Mouse (Mus musculus): Measurements from ENCODE around the gene Tac2.
A peak's percentile ranks its signal among the peaks of the same experiment; 100 is the strongest.

Gene Tac2

DNA sequence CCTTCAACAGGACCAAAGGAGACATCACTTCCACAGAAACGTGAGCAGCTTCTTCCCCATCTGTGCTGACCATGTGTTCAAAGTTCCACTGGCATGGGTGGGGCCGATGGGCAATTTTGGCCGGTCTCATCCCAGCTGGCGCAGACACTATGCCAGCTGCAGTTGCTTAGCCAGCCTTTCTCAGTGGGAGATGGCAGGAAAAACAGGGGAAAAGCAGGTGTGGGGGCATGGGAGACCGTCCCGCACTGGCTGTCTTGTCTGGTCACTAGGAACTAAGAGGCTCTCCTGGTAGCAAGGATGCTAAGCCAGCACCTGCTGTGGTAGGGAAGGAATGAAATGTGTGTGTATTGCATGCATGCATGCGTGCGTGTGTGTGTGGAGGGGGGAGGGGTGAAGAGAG lies 4.2 kb downstream of the Tac2 start:
- no peak for DNase-seq

DNA sequence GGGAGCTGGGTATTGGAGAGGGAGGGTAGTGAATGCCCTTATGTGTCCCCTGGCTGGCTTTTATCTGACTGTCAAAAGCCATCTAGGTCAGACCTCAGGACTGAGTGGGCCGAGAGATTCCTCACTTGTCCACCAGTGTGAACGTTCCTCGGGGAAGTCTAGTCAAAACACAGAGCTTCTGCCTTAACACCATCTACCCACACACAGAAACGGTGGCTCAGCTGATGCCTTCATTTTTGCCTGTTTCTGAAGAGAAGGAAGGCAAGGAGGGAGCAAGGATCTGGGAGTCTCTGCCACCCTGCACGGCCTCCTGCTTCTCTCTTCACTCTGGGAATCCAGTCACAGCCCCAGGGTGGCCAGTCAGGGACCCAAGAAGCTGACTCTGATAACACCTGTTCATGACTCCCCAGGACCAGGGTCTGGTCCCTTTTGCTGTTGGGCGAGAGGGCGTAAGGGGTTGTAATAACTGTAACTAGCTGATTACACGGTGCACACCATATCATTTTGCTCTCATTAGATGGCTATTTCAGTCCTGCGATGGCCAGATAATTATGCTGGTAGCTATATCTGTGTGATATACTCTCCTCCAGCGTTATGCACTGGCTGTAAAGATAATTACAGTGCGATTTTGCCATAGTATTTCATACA lies 6.1 kb downstream of the Tac2 start:
- DNase-seq, result no peak

DNA sequence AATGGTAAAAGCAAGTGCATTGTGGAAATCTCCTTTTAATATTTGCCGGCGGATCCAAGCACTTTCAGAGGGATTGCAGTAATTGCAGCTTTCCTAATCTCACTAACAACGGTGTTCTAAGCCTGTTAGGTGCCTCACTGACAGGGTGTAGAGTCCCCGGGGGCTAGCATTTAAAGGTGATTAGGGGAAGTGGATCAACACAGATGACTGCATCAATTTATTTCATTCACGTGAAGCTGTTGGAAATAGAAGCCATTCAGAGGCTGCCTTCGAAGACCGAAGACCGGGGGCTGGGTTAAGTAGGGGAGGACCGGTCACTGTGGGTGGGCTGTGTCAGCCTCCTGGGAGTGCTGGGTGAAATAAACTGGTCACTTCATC lies 6.6 kb downstream of the Tac2 start:
- DNase-seq, result no peak

DNA sequence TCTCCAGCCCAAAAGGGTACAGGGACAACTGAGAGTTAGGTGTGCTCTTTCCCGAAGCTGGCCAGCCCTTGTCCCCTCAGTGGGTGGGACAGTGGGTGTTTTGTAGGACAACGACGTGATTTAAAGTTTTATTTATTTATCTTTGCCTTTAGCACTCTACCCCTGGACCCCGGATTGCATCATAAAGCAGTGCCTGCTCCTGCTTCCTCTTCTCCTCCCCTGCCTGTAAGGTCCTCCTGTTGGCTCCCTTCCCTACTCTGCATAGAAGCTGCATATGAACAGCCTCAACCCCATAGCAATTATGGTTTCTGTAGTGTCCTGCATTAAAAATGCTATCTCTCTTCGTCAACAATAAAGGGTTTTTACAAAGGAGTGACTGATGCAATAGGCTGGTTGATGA lies 7.1 kb downstream of the Tac2 start:
- no peak for DNase-seq

DNA sequence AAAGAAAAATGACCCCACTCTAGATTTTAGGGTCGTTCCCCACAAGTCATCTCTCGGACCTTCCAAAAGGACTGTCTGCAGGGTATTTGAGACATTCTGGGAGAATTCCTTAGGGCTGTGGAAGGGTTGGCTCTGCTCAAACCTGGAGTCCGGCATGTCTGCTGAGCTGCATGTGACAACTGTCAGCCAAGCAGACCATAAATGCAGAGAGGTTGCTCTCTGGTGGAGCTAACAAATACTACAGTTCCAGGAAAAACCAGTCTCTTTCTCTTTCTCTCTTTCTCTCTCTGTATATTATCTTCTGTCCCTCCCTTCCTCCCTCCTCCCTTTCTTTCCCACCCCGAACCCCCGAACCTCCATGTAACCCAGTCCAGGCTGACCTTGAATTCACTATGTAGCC lies 10.2 kb downstream of the Tac2 start:
- no peak for DNase-seq

DNA sequence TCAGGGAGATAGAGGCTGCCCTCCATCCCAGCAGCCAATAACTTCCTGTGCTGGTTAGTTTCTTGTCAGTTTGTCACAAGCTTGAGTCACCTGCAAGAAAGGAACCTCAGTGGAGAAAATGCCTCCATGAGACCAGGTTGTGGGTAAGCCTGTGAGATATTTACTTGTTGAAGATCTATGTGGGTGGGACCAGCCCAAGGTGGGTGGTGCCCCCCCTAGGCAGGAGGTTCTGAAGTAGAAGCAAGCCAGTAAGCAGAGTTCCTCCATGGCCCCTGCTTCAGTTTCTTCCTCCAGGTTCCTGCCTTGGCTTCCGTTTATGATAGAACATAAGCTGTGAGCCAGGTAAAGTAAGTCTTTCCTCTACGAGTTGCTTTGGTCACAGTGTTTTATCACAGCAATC lies 12.0 kb downstream of the Tac2 start:
- no peak for DNase-seq

DNA sequence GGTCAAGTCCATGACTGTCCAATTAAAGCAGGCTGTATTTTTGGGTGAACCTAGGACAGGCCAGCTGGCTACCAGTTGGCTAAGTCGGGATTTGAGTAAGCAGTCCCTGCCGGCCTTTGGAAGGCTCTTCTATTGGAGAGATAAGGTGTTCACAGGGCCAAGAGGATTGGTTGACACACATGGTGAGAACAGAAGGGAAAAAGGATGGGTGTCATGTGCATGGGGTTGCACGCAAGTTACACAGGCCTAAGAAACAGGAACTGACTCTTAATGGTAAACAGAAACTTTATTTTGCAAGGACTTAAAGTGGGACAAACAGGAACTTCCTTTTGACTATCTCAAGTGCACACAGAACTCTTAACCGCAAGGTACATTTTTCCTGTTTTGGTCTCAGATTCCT lies 12.6 kb downstream of the Tac2 start:
- peak; percentile 48 to 56 for DNase-seq

DNA sequence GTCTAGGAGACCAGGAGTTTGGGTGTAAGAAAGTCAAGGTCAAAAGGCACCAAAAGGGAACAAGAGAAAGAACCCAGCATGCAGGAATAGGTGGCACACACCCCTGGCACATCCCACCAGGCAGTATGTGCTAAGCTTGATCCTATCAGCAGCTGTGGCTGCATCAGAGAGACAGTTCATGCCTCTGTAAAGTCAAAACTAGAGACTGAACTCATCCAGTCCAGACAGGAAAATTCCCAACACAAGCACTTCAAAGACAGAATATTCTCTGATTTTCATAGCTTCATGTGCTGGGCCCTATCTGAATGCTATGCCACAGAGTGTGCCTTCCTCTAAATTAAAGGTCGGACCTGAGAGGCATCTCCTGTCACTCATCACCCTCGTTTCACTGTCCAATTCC lies 13.3 kb downstream of the Tac2 start:
- no peak for DNase-seq

DNA sequence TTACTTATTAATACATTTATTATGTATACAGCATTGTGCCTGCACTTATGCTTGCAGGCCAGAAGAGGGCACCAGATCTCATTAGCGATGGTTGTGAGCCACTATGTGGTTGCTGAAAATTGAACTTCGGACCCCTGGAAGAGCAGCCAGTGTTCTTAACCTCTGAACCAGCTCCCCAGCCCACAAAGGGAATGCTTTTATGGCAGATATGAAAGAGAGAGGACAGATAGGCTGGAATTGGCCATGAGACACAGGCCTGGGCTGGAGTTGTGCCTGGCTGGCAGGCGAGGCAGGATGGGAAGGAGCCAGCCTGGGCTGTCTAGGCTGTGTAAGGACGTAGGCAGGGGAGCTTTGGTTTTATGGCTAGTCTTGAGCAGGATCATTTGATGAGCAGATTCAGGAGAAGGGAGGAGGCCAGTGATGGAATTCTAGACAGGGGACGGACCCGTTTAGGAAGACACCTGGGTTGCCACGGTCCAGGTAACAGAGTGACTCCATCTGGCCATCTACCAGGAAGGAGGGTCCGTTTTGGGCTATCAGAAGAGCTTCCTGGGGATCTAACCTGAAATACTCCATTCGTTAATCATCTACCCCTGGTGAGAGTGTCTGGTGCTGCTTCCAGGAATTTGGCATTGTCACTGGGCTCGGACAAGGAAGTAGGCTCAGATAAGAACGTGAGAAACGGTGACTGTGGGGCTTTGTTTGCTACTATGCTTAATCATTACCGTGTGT lies 14.0 kb downstream of the Tac2 start:
- DNase-seq, result peak; percentile 20 to 46

DNA sequence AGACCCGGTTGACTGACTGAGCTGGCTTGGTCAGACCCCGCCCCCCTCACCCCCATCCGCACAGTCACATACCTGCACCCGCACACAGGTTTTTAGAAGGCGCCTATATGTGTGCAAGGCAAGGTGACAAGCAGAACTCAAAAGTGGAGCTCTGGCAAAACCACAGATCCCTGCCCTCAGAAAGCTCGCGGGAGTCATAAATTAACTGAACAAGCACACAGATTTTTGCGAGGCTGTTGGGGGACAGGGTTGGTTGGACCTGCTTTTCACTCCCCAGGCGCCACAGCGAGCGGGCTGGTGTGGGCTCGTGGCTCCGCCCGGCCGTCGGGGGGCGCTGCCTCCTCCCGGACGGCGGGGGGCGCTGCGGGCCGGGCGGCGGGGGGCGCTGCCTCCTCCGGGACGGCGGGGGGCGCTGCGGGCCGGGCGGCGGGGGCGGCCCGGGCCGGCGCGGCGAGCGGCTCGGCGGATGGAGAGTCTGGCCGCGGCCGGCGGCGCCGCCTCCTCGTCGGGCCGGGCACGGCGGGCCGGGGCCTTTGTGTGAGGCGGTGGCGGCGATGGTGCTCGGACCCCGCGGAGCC lies 14.9 kb downstream of the Tac2 start, which contains the start of gene Zbtb39:
Zbtb39 (plus strand) TSS at position 456 of the 578 bp plus-strand sequence.
- peak; percentile 77 to 83 for DNase-seq

DNA sequence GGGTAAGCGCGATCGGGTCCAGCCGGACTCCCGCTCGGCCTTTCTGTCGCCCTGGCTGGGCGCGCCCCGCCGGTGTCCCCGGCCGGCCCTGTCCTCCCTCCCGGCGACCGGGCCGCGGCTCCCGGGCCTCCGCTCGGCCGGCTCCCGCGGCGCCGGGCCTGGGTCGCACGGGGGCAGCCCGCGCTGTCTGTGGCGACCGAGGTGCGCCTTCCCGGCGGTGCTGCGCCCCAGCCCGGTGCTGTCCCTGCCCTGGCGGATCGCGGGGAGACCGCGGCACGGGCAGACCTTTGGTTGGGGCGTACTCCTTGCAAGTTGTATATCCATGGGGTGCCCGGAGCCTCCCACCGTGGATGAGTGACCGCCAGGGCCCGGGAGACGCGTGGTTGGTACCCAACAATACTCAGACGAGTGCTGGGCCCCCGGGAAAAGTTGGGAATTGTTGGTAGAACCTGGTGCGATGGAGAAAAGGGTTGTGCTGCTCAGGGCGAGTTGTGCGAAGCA lies 15.4 kb downstream of the Tac2 start:
- peak; percentile 23 to 35 for DNase-seq

DNA sequence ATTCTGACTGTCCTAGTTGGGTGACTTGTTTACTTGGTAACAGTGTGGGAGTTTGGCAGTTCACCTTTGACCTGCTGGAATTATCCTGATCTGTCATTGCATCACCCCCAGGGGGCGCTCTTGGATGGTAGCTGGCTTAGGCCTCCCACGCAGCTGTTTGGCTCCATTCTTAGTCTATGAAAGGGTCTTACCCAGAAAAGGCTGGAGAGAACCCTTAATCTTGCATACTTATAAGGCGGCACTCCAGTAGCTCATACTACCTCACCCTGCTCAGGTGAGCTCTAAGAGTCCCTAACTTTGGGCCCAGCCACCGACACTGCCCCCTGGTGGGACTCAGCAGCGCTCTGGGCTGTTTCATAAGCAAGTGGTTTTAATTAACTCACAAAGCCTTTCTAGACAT lies 20.4 kb downstream of the Tac2 start:
- peak; percentile 32 to 56 for DNase-seq

DNA sequence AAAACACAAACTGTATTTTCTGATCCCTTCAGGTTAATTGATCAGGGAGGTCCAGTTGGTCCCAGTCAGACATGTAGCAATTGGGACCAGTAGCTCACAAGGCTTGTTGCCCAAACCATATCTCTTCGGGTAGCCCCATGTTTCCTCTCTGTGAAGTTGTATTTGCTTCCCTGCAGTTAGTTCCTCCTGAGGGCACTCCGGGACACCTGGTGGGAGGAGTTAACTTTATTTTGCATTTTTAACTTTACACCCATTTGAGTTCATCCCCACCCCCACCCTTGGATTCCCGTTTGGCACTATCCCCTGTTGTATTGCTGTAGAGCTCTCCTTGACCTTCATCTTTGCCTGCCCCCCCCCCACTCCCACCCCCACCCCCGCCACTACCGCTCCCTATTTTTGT lies 21.6 kb downstream of the Tac2 start:
- no peak for DNase-seq

DNA sequence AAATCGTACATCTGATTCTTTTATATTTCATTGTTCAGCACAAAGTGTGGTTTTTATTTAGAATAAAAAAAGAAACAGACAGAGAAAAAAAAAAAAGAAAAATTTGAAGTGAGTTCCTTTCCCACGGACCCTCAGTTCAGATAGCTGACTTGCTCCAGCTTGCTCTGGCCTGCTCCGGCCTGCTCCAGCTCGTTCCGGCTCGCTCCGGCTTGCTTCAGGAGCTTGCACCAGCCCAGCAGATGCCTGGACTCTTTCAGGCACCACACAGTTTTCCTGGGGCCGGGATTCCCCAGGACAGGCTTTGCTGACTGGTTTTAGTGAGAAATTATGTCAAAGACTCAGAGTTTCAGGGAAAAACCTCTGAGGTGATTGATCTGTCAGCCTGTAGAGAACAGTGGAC lies 23.0 kb downstream of the Tac2 start:
- DNase-seq, result no peak

DNA sequence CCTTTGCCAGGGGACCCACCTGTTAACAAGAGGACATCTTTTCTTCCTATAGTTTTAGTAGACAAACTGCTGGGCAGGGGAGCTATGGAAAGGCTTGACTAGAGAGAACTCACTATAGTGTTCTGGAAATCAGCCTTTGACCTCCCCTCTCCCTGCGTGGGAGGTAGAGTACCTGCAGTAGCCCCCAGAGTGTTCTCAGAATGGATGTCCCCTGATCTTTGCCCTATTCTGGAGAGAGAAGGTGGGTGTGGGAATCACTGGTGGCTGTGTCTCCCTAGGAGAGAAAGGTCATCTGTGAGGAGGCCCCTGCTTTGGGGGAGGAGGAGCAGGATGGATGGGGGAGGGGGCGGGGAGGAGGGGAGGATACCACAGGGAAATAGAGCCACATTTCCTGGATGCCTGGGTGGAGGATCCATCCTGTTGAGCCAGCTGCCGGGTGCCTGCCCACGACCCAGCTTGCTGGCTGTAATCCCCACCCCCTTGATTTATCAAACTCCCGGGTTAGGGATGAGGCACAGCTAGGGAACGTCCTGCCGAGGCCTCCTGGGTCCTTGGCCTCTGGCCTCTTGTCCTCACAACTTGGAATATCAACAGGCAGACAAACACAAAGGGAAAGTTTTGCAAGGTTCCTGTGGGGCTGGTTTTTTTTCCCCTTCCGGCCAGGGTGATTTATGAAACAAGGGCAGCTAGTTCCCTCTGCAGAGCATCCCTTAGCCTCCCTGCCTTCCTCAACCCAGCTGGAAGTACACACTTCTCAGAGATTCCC lies 24.8 kb downstream of the Tac2 start:
- DNase-seq, result peak; percentile 45 to 59

DNA sequence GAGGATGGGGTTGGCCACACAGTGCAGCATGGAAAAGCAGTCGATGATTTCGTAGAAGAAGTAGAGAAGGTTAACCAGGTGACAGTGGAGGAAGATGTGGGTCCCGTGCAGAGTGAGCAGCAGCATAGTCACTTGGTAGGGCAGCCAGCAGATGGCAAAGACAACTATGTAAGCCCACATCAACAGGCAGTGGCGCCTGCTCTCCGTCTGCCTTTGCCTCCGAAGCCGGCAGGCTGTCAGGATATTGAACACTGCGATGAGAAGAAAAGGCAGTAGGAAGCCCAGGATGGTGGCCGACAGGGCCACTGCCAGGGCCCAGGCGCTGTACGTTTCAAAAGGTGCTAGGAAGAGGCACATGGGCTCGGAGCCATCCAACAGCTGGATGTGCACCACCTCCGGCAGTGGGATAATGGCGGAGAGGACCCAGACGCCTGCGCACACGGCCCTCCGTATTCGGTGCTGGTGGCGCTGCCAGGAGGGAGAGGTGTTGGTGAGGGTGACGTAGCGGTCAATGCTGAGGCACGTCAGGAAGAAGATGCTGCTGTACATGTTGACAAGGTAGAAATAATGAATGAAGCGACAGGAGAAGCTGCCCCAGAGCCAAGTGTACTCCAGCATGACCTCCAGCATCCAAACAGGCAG lies 26.0 kb downstream of the Tac2 start:
- no peak for DNase-seq

DNA sequence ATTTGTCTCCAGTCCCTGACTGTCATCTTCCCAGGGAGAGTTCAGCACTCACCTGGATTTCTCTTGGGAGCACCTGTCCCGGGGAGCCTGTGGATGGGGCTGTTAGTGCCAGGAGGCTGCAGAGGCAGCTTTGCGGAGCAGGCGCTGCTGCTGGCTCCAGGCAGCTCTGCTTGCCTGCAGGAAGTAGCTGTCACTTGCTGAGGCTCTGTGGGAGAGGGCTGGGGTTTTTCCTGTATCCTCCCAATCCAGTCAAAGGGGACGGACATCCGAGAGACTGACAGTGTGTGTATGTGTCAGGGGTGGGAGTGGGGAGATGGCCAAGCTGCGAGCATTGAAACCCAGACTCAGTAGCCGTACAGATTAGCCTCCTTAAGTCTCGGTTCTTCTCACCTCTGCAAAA lies 27.3 kb downstream of the Tac2 start, which contains the start of gene Gpr182:
Gpr182 (minus strand) TSS at position 185 of the 400 bp plus-strand sequence.
- DNase-seq, result peak; percentile 50 to 69

DNA sequence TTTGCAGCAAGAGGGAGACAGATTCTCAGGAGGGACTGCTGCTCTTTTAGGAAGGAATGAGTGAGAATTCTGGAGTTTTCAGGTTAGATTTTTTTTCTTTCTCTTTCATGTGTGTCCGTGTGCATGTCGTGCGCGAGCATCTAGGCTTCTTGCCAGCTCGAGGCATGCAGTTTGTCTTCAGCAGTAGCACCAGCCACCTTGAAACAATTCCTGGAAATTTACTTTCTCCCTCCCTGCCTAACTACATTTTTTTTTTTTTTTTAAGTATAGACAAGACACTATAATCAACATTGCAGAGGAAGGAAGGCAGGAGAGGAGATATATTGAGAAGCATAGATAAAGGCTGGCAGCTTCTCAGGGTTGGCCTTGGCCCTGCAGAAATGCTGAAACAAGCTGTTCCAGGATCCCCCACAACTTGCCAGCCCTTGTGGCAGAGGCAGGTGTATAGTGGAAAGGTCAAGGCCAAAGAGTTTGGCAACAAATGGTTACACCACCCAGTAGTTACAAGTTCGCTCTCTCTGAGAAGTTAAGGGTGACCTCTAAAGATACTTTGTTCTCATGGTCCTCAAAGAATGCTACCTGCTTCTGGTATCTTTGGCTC lies 30.4 kb downstream of the Tac2 start:
- DNase-seq, result peak in 1 of 2 experiments; percentile 48

DNA sequence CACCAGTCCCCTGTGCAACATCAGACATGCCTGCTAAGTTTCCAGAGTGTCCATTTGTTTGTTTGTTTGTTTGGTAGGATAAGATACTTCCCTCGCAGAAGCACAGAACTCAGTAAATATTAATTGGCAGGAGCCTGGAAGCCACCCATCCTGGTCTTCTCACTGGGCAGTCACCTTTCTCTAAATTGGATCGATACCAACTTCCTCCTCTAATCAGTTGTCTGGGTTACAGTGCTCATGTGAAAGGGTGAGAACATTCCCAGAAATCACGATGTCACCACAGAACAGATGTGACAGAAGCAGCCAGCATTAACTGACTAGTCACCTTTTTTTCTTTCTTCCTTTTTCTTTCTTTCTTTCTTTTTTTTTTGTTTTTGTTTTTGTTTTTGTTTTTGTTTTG lies 31.0 kb downstream of the Tac2 start:
- peak in 1 of 2 experiments; percentile 9 for DNase-seq

DNA sequence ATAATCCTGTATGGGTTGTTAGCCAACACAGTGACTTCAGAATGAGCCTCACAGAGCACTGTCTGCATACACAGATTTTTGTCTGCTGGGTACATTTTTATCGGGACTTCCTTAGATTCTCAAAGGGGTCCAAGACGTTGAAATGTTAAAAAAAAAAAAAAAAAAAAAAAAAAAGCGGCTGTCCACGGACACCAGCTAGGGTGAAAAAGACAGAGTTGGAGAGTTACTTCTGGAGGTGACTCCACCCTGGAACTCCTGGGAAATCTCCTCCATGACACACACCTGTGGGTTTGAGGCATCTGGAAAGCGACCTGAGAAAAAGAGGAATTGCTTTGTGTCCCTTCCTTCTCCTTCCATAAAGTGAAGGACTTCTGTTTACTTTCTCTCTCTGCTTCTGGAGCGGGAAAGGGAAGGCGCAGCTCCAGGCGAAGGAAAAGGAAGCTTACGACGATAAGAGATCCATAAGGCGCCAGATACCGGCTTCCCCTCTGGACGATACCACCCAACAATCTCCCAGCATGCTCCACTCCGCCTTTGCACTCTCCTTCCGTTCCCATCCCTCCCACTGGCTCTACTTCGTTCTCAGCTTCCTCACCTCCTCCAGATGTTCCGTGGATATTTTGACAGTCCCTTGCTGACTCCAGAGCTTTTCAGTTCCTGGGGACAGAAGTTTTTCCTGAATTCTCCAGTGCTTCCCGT lies 31.6 kb downstream of the Tac2 start:
- DNase-seq, result peak; percentile 66 to 71

All from lung, adult 18-20 months (tissue).